Mouse (Mus musculus) 416B (cell line): ENCODE measurements around the gene Snx4.
"Not testable (repeated sequence)": the region's sequence is repeated elsewhere in the genome, so short reads cannot be mapped to it uniquely, and the experiment has no call there.

Experiments used
- DNase-seq: peaks from one replicate; pipeline ENCODE4 v3.0.0; 2011; ENCODE audit warnings: low read depth

Snx4 gene

GRCm38 (mm10) chr16:33251194-33252051, at the start of gene Snx4:
Gene Snx4, plus strand, starts transcription at chr16:33251442.
- peak; percentile 91 for DNase-seq

DNA sequence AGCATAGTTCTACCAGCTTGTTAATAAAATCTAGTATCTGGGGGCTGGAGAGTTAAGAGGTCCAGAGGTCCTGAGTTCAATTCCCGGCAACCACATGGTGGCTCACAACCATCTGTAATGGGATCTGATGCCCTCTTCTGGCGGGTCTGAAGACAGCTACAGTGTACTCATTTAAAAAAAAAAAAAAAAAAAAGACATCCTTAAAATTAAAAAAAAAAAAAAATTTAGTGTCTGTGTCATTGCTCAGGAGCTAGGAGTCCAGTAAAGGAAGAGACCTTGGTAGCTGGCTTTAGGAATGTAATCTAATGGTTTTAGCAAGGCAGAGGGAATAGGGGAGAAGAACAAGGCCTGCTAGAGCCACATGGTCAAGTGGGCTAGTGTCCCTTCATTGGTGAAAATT, 40.4 kb upstream of the Snx4 start:
- DNase-seq = no peak

GRCm38 (mm10) chr16:33216313-33217003, 34.8 kb upstream of the Snx4 start:
- no peak for DNase-seq

DNA sequence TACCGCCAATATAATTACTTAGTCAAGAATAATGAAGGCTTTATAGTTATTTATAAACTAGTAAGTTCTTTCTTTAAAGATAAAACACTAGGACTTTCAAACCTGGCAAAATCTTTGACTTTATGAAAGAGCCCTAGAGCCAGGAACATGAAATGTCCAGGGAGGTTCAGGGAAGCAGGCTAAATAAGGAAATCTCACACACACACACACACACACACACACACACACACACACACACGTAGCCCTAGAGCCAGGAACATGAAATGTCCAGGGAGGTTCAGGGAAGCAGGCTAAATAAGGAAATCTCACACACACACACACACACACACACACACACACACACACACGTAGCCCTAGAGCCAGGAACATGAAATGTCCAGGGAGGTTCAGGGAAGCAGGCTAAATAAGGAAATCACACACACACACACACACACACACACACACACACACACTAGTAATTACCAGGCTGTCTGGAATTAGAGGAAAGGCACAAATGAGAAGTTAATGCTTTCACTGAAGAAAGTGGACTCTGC, 33.6 kb upstream of the Snx4 start:
- not testable (repeated sequence) for DNase-seq

DNA sequence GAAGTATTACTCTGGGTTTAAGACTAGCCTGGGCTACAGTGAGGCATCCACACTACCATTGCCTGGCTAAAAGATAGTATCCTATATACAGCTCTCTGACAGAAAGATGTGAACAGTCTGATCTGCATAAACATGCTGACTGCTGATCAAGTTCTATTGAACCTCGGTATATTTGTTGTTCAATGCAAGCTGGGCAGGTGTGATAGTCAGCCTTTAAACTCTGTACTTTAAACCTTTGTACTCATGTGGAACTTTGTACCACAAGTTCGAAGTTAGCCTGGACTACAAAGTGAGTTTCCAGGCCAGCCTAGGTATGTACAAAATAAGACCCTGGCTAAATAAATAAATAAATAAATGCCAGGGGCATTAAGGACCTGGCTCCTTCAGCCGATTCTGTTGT, 28.8 kb upstream of the Snx4 start:
- no peak for DNase-seq

DNA sequence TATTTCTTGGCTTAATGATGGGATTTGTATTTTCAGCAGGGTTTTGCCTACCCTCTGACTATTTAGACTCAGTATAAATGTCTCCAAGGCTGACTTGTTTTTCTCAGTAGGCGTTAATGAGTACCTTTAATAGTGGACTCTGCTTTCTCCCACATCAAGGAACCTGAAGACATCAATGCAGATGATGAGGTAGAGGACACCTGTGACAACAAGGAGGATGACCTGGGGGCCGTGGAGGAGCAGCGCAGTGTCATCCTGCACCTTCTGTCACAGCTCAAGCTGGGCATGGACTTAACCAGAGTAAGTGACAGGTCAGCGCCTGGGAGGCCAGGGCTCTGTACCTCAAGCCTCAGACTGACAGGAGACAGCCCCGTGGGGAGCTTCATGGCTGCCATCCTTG, 26.9 kb upstream of the Snx4 start:
- no peak for DNase-seq

DNA sequence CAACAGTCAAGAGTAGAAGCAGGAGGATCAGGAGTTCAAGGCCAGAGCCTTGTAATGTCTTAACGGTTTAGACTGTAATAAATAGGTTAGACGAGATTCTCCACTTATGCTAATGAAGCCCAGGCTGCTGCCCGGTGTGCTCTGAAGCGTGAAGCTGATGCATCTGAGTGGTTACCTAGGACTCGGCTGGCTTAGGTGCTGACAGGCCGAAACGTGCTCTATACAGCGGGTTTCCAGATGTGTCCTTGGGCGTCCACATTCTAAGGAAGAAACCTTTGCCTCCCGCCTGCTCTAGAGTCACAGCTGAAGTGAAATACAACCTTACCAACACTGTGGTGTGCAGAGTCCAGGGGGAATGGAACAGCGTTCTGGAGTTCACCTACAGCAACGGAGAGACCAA, 17.1 kb upstream of the Snx4 start:
- no peak for DNase-seq

- DNase-seq = no peak
These were observed 15.1 kb upstream of the Snx4 start for GRCm38 (mm10) chr16:33236151-33236550.

DNA sequence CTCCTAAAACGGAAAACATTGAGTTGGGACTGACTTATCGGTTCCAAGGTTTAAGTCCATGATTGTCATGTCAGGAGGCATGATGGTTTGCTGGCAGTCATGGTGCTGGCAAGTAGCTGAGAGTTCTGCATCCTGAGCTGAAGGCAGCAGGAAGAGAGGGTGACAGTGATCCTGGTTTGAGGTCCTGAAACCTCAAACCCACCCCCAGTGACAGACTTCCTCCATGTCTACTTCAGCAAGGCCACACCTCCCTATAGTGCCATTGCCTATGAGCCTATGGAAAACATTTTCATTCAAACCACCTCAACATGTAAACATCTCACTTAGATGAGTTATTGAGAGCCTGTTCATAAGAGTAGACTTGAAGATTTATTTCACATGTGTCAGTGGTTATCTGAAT, 11.9 kb upstream of the Snx4 start:
- peak; percentile 72 for DNase-seq

DNA sequence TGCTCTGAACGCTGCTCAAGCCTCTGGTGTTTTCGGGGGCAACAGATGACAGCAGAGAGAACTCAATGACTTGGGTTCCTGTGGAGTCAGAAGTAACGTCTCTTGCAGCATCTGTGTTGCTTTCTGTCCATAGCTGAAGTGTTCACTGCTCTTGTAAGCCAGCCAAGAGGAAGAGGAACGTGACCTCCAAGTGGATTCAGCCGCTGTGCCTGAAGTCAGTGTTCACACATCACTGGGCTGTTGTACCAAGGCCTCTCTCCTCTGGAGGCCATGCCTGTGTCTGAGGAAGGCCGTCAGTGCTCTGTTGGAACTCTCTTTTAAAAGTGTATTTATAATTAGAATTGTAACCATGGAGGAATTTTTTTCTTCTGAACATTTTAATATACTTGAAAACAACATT, 9.2 kb upstream of the Snx4 start:
- DNase-seq = peak; percentile 44

DNA sequence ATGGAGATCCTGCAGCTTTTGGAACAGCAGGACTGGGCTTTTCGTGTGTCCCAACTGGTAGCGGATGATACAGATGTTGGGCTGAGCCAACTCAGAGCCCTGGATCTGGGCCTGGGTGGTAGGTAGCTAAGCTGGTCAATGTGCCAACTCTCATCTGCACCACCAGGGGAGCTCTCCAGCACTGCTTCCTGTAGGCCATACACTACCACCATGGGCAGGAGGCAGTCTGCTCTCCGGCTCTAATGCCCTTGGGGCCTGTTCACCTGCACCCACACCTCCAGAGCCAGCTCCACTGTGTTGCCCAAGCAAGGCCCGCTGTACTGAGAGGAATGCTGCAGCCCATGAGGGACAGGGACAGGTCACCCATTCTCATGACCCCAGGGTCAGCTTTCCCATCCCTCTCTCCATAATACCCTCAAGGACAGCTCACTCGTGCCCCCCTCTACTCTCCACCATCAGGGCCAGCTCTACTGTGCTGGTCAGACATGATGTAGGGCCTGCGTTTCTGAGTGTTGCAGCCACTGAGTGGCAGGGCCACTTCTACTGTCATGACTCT, 7.0 kb upstream of the Snx4 start:
- DNase-seq = peak; percentile 30

- DNase-seq = no peak
These were observed 6.2 kb upstream of the Snx4 start for GRCm38 (mm10) chr16:33244933-33245470.

DNA sequence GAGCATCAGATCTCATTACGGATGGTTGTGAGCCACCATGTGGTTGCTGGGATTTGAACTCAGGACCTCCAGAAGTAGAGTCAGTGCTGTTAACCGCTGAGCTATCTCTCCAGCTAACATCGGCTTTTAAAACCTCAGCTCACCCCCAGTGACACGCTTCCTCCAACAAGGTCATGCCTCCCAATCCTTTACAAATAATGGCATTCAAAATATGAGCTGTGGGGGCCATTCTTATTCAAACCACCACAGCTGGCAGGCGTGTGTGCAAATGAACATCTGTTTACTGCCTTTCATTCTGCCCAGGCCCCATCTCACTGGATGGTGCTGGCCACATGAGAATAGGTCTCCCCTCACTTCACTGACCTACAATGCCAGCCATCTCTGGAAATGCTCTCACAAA, 4.7 kb upstream of the Snx4 start:
- DNase-seq = no peak

GRCm38 (mm10) chr16:33247006-33247405, 4.2 kb upstream of the Snx4 start:
- DNase-seq = peak; percentile 80

- DNase-seq = peak; percentile 74
These were observed 556 bp upstream of the Snx4 start for GRCm38 (mm10) chr16:33250651-33251120.

DNA sequence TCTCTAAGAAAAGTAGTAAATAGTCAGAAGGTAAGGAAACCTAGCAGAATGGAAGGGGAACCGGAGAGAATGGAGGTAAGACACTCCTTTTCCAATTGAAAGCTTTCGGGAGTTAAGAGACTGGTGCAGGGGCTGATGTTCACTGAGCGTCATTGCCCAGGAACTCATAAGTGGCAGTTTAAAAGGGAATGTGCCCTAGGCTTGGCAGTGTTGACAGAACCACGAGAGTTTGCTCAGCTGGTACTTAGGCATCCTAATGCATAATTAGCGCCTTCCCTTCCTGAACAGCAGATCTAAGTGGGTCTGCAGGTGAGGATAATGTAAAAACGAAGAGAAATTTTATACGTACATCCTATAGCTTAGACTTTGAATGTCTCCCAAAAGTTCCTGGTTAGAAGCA, 4.4 kb downstream of the Snx4 start:
- DNase-seq = no peak

DNA sequence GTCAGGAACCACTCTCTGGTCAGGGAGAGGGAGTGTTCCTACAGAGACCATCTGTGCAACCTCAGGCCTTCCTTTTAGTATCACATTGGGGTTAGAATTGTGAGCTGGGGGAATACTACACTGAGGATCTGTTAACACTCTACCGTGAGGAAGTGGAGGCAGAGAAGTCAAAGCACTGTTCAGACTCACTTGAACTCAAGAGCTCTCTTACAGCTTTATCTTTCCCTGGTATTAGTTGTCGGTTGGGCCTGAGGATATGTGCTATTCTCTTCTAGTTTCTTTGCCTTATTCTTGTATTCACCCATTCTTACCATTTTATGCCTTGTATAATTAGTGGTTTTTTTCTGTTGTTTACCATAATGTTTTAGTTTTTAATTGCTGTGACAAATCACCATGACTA, 7.3 kb downstream of the Snx4 start:
- peak; percentile 41 for DNase-seq

GRCm38 (mm10) chr16:33259824-33260223, 8.6 kb downstream of the Snx4 start:
- no peak for DNase-seq

GRCm38 (mm10) chr16:33260825-33261224, 9.6 kb downstream of the Snx4 start:
- DNase-seq = peak; percentile 58

DNA sequence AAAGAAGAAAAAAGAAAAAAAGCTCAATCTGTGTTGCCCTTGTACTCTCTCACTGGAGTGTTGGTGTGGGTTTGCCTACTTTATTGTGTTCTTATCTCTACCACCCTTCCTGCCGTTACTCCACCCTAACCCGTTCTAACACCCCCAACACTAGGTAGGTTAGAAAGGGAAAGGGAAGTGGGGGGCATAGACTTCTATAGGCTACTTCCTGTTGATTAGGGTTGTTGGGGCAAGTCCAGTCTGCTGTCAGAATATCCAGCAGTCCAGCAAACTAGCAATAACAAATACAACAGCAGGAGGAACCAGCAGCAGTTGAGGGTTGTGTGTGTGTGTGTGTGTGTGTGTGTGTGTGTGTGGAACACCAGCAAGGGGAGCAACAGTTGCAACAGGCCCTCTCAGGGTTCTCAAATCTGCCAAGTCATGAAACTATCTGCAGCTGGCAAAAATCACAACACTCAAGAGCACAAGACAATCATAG, 10.4 kb downstream of the Snx4 start:
- DNase-seq = peak; percentile 98

- no peak for DNase-seq
These were observed 10.9 kb downstream of the Snx4 start for GRCm38 (mm10) chr16:33262096-33262495.

DNA sequence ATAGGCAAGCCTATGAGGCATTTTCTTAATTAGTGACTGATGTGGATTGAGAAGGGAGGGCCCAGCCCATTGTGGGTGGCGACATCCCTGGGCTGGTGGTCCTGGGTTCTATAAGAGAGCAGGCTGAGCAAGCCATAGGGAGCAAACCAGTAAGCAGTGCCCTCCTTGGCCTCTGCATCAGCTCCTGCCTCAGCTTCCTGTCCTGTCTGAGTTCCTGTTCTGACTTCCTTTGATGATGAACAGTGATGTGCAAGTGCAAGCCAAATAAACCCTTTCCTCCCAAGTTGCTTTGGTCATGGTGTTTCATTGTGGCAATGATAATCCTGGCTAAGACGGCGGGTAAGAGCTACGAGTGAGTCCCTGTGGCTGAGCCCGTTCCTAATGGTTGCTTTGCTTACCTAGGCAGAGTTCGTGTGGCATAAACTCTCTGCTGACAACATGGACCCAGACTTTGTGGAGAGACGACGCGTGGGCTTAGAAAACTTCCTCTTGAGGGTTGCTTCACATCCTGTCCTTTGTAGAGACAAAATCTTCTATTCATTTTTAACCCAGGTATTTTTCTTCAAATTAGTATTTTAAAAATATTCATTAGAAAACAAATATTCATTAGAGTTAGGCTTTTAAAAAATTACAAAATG, 16.5 kb downstream of the Snx4 start:
- DNase-seq = peak; percentile 66
